Mouse (Mus musculus): Measurements from ENCODE around the gene 1700074P13Rik. TPM values are rescaled to one million over a fixed set of nuclear protein-coding genes. Genes with fewer than 3 reads are reported as not detected.

The 1700074P13Rik gene
- polyA plus RNA-seq, 1 experiment from 2014 or later, result not detected

Other genes with a start within 250 kb of the 1700074P13Rik start
- not detected in 2 replicates for gene Moxd2, start 53.1 kb downstream of the 1700074P13Rik start, polyA plus RNA-seq (2016; fragmentation: Nextera tagmentation; extraction: Ambion mirVana)
- gene Prss58, start 40.2 kb downstream of the 1700074P13Rik start, polyA plus RNA-seq (2016; fragmentation: Nextera tagmentation; extraction: Ambion mirVana), result not detected in 2 replicates
- not detected in 2 replicates for gene Gm4744, start 11.3 kb upstream of the 1700074P13Rik start, polyA plus RNA-seq (2016; fragmentation: Nextera tagmentation; extraction: Ambion mirVana)
- not detected in 2 replicates for gene 1810009J06Rik, start 24.2 kb upstream of the 1700074P13Rik start, polyA plus RNA-seq (2016; fragmentation: Nextera tagmentation; extraction: Ambion mirVana)
- gene Gm2663, start 58.9 kb upstream of the 1700074P13Rik start, polyA plus RNA-seq (2016; fragmentation: Nextera tagmentation; extraction: Ambion mirVana), result not detected in 2 replicates
- gene 2210010C04Rik, start 95.0 kb upstream of the 1700074P13Rik start, polyA plus RNA-seq (2016; fragmentation: Nextera tagmentation; extraction: Ambion mirVana), result not detected in 2 replicates